Mouse (Mus musculus) lung, adult 18-20 months (tissue): Measurements from ENCODE around the gene Rdh9.

ENCODE experiments used
- DNase-seq, 2 experiments: peaks; one replicate each; pipeline ENCODE4 v3.0.0; 2022; ENCODE audit warnings: mixed read lengths in 2 of 2

Rdh9 gene

GRCm38 (mm10) chr10:127776011-127776410 is at the start of gene Rdh9:
TSS of gene Rdh9 (plus strand) at chr10:127776386.
- no peak for DNase-seq

GRCm38 (mm10) chr10:127728437-127728836 is 47.7 kb upstream of the Rdh9 start:
- no peak for DNase-seq

GRCm38 (mm10) chr10:127730285-127730932 is 45.8 kb upstream of the Rdh9 start:
- no peak for DNase-seq

GRCm38 (mm10) chr10:127730933-127731310 is 45.3 kb upstream of the Rdh9 start:
- DNase-seq: no peak

- no peak for DNase-seq
Observed at GRCm38 (mm10) chr10:127731397-127731796, 44.8 kb upstream of the Rdh9 start.

GRCm38 (mm10) chr10:127734434-127734833 is 41.8 kb upstream of the Rdh9 start:
- no peak for DNase-seq

- no peak for DNase-seq
Observed at GRCm38 (mm10) chr10:127736266-127736665, 39.9 kb upstream of the Rdh9 start.

- DNase-seq: peak; percentile 48 to 56
Observed at GRCm38 (mm10) chr10:127736916-127737315, 39.3 kb upstream of the Rdh9 start.

- no peak for DNase-seq
Observed at GRCm38 (mm10) chr10:127737552-127737951, 38.6 kb upstream of the Rdh9 start.

GRCm38 (mm10) chr10:127738151-127738882 is 37.9 kb upstream of the Rdh9 start:
- DNase-seq: peak; percentile 20 to 46

- peak; percentile 77 to 83 for DNase-seq
Observed at GRCm38 (mm10) chr10:127739083-127739660, 37.0 kb upstream of the Rdh9 start, which contains the start of gene Zbtb39. TSS of gene Zbtb39 (plus strand) at chr10:127739538.

- peak; percentile 23 to 35 for DNase-seq
Observed at GRCm38 (mm10) chr10:127739661-127740161, 36.5 kb upstream of the Rdh9 start.

GRCm38 (mm10) chr10:127744661-127745060 is 31.5 kb upstream of the Rdh9 start:
- peak; percentile 32 to 56 for DNase-seq

GRCm38 (mm10) chr10:127745886-127746285 is 30.3 kb upstream of the Rdh9 start:
- DNase-seq: no peak

GRCm38 (mm10) chr10:127747254-127747653 is 28.9 kb upstream of the Rdh9 start:
- no peak for DNase-seq

- DNase-seq: peak; percentile 45 to 59
Observed at GRCm38 (mm10) chr10:127748847-127749612, 27.2 kb upstream of the Rdh9 start.

- no peak for DNase-seq
Observed at GRCm38 (mm10) chr10:127750136-127750777, 25.9 kb upstream of the Rdh9 start.

GRCm38 (mm10) chr10:127751548-127751947 is 24.6 kb upstream of the Rdh9 start, which contains the start of gene Gpr182:
TSS of gene Gpr182 (minus strand) at chr10:127751732.
- peak; percentile 50 to 69 for DNase-seq

GRCm38 (mm10) chr10:127754566-127755166 is 21.5 kb upstream of the Rdh9 start:
- peak in 1 of 2 experiments; percentile 48 for DNase-seq

- DNase-seq: peak in 1 of 2 experiments; percentile 9
Observed at GRCm38 (mm10) chr10:127755246-127755645, 20.9 kb upstream of the Rdh9 start.

- peak; percentile 66 to 71 for DNase-seq
Observed at GRCm38 (mm10) chr10:127755770-127756468, 20.3 kb upstream of the Rdh9 start.
